Mouse (Mus musculus) frontal cortex, postnatal 25 days (tissue): ENCODE data around the gene Tcf20.
"Not testable (repeated sequence)": the region's sequence is repeated elsewhere in the genome, so short reads cannot be mapped to it uniquely, and the experiment has no call there.

Experiments
- DNase-seq, 2 experiments: peaks; one replicate each; pipeline ENCODE4 v3.0.0; 2022; ENCODE audit warnings: low spot score in 2 of 2

Gene Tcf20

DNA sequence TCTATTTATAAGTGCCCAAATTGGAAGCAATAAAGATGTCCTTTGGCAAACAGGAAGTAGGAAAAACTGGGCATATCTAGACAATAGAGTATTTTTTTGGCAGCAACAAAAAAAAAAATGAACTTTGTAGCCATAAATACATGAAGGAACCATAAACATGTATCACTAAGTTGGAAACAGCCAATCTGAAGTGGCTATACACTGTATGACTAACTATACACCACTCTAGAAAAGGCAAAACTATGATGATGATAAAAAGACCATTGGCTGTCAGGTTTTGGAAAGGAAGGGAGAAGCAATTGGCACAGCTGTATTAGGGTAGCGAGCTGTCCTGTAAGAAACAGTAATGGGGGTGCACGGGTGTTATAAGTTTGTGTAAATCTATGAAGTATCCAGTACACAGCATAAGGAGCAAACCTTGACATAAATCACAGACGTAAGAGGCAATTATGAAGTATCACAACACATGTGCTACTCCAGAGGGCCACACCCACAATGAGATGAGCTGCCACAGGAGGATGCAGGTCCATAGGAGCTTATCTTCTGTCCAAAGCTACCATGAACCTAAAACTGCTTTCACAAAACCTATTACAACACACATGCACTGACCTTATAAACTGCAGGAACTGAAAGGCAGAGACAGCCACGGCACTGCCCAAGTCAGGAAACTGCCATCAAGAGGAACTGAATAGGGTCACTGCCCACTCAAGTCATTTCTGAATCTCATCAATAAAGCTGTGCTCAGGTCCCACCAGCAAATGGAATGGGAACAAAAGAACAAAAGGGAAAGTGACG, 180.5 kb downstream of the Tcf20 start:
- no peak for DNase-seq

DNA sequence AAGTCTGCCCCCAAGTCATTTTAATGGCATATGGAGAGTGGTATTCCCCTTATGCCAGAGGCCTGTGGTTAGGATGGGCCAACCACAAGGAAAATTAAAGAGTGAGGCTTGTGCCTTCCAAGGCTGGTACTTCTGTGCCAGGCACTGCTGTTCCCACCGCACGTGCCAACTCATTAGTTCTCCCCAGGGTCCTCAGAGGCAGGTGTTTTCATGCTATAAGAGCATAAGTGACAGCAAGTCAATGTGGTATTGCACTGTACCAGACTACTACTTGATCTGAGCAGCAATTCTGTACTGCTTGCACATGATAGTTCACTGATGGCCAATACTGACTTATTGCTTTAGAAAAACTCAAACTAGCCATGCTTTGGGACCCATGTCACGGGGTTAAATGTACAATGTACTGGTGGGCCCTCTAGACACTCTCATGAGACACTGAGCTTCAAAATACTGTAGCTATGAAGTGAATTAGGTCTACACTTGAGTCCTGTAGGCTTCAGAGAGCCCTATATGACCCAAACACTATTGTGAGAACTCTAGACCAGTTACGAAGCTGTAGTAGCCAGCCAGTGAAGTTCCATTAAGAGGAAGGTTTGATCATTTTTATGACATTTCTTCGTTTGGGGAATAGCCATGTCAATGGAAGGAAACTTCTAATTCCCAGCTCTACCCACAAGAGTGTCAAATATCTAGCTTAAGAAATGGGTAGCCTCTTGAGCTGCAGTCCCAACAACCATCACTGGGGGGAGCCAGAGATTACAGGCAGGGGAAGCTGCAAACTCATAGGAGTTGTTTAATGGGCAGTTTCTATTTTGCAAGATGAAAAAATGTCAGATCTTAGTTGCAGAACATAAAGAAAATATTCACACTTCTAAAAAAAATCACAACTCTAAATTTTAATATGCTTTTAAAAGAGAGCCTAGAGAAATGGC, 182.7 kb downstream of the Tcf20 start:
- peak; percentile 90 to 91 for DNase-seq

DNA sequence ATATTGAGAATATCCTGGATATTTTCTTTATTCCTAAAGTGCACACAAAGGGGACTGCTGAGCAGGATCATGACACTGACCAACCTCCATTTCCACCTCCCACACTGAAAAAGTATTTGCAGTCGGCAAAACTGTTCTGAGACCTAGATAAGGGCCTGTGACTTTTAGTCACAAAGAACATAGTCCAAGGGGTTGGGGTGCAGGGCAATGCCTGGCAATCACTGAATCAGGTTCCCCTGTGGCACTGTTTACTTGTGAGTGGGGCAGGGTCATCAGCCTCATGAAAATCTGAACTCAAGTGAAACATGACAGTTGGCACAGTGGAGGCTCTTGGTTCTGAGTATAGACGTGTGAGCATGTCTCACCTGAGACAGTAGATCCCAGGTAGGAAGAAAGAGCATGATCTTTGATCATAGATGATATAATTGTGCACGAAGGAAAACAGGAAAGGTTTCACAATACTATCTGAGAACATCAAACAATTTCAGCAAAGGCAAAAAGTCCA, 191.7 kb downstream of the Tcf20 start:
- DNase-seq = no peak

DNA sequence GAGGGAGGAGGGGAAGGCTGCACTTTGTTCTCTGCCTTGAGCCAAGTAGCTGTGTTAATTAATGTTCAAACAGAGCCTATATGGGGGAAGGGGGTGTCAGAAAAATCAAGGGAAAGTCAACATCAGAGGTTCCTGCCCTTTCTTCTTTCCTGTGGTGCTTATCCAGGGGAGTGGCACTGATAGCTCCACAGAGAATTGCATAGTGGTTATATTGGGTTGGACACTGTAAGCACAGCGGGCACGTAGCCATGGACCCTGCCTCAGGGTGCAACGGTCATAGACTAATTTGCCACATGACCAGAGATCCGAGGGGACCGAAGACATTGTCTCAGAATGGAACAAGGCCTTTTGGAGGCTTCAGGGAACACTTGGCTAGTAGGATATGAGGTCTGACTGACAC, 193.4 kb downstream of the Tcf20 start, which contains the start of gene Cyp2d26:
Gene Cyp2d26 (minus strand): TSS at position 18 of the 400 bp plus-strand sequence.
- DNase-seq = no peak

DNA sequence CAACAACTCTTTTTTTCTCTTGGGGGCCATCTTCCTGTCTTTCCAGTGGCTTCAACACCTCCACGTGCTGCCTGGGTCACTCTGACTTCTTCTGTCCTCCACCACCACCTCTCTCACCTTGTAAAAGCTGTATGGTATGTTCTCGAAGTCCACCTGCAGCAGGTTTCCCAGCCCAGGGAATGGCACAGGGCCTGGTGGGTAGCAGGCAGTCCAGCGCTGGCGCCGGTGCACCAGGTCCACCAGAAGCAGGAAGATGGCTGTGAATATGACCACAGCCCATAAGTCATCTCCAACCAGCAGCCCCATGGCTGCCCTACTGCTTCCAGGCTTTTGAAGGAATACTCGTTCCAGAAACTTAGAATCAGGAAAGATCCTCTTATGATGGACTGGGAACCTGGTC, 193.8 kb downstream of the Tcf20 start:
- DNase-seq = no peak

DNA sequence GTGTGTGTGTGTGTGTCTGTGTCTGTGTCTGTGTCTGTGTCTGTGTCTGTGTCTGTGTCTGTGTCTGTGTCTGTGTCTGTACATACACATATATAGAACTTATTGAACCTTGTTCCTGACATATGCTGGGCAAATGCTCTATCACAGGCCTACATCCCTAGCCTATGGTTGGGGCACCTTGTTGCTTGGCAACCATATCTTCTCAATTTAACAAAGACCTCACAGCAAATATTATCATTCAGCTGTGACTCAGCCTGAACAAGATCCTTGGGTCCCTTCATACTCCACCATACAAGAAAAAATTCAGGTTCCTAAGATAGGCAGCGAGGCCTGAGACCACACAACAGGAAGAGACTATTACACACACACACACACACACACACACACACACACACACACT, 194.2 kb downstream of the Tcf20 start:
- DNase-seq = no peak

DNA sequence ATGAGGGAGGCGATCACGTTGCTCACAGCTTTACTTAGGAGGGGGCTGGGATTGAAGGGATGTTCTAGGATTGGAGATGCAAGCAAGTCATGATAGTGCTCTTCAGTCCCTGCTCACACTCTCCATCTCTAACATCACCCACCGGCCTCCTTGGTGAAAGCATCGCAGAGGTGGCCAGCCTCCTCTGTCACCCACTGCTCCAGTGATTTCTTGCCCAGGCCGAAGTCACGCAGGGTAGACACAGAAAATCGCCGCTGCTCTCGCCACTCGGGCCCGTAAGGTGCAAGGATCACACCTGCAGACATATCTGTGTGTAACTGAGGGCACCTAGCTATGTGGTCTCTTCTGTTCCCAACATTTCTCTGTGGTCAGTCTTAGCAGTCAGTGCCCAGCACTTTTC, 195.1 kb downstream of the Tcf20 start:
- no peak for DNase-seq

DNA sequence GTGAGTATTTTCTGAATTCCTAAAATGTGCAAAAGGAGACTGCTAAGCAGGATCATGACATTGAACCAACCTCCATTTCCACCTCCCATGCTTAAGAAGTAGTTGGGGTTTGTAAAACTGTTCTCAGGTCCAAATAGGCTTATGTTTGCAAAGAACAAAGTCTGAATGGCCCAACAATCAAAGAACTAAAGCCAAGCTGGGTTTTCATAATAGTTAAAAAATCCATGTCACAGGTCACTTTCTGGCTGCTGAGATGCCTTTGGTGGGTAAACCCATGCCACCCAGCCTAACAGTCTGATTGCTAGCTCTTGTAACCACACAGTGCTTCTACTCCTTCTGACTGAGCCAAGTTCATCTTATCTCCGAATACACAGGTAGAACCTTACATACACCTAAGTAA, 203.1 kb downstream of the Tcf20 start:
- no peak for DNase-seq

DNA sequence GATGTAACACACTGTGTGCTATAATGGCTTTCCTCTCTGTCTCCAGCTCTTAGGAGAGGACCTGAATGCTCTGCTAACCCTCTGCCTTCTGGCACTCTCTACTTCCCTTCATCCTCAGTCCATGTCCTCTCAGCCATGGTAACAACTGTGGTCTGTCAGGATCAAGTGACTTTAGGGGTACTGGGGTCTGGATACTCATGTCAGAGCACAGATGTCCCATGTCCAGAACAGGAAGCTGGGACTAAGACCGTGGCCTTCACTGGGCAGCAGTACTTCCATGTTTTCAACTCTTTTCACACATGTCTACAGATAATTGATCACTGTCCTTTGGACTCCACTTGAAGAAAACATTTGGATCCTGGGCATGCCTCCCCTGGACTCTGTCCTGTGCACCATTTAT, 203.9 kb downstream of the Tcf20 start:
- no peak for DNase-seq

DNA sequence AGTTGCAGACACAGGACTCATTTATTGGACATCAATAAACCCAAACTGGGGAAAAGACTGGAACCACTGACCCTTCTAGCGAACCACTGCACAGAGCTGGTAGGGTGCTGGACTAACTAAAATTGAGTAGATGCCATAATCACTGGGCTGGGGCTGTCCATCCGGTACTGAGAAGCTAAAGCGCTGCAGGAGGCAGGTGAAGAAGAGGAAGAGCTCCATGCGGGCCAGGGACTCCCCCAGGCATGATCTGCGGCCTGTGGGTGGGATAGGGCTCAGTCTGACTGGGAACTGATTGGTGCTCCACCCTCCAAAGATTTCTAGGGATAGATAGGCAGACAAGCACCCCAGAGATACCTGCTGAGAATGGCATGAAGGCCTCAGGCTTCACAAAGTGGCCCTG, 209.8 kb downstream of the Tcf20 start:
- DNase-seq = not testable (repeated sequence)

DNA sequence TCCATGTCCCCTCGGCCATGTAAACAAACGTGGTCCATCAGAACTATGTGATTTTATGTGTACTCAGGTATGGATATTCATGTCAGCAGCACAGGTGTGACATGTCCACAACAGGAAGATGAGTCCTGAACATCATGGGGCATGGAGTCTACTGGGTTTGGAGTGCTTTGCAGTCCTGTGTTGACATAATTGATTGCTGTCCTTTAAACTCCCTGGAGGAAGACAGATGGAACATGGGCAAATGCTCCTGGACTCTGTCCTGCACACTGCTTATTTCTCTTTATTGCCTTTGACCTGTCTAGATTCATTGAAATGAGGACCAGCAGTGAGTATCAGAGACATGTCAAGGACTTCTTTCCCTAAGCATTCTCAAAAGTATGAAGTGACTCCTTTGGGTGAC, 221.7 kb downstream of the Tcf20 start:
- no peak for DNase-seq

DNA sequence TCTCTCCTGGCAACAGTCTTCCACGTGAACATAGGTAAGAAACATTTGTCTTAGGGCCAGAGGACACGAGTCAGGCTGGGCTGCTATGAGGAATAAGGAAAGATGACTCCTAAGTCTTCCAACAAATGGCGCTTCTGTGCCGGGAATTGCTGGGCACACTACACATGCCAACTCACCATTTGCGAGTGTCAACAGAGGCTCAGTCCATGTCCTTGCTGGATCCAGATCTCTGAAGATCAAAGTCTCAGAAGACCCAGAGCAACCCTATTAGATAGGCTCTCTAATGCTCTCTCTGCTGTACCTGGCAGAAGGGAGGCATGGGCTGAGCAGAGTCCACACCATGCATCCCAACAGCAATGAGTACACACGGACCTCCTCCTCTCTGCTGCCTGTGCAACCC, 222.8 kb downstream of the Tcf20 start:
- DNase-seq = no peak

DNA sequence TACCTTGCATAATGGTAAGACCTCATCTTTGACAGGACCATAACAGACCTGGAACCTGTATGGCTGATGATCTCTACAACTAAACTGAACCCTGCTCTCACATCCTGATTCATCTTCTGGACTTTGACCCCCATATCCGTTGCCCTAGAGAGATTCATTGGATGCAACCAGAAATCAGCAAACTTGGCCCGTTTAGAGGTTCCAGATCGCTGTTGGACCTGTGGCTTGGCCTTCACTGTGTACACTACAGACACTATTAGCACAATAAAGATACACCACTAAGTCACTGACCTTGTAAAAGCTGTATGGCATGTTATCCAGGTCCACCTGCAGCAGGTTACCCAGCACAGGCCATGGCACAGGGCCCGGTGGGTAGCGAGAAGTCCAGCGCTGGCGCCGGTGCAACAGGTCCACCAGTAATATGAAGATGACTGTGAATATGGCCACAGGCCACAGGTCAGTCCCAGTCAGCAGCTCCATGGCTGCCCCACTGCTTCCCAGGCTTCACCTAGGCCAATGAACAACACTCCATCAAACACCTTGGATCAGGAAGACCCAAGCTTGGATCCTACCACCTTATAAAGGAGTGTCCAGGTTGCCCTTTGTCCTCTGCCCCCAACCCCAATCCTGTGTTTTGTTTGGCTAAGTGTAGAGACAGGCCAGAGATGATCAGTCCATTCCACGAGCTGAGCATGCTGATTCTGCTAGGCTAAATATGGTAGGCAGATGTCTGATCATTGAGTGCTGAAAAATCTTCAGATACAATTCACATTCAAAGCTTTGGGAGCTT, 223.8 kb downstream of the Tcf20 start, which contains the start of gene Cyp2d40:
Gene Cyp2d40 (minus strand): TSS at position 553 of the 790 bp plus-strand sequence.
- no peak for DNase-seq
